ENCODE assay signal across 7 mouse cellular contexts in the genomic region with DNA sequence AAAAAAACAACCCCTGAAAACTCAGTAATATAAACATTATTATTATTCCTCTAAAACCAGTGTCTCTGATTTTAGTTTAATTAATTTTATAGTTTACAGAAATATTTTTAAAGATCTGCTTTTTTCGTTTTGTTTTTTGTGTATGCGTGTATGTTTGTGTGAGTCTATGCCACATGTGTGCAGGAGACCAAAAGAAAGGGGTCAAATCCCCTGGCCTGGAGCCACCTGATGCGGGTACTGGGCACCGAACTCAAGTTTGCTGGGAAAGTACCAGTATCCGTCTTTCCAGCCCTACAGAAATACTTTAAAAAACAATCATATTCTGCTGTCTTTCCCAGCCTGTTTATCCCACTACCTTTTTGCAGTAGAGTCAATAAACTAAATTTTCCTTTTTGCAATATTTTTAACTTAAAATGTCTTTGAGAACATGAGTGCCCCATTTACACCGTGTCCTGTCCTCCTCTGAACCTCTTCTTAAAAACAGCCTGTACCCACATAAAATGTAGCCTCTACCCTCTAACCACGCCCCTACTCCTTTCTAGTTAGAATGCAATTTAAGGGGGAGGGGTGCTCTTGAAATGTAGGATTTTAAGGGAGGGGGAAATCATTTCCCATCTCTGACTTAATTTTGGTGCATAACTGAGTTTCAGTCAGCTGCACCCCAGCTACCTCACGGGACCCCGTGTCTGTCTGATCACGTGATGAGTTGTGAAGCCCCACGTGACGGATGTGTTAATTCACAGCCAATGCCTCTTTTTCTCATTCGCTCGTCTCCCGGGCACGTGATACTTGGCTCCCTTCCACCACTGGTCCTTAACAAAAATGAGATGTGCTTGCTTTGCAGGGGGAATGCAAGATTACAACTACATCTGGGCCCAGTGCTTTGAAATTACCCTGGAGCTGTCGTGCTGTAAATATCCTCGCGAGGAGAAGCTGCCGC. TPM values are rescaled to one million over a fixed set of nuclear protein-coding genes. Genes with fewer than 3 reads are reported as not detected.
DNase-seq lines count a peak whose midpoint lies in the region; ATAC-seq lines count a peak whose summit lies in the region.

No protein-coding gene starts in this region.

- 0 out of 2 replicates have a peak, but pooled peaks cover 3% of the 10 kb centered on the region for H3K4me1 ChIP-seq in intestine, embryonic 14.5 days (replicated peaks; ENCODE audit: control insufficient read depth, insufficient read depth, low read length)

- H3K9me3 ChIP-seq in intestine, embryonic 14.5 days (ENCODE audit: control insufficient read depth, low read length) = no peaks in the 10 kb centered on the region

- WGBS in intestine, embryonic 14.5 days = 44% methylated on average over 20 of the region's 20 CpGs

- H3K4me2 ChIP-seq in intestine, embryonic 14.5 days (ENCODE audit: low read length) = peak overlapping the region; percentile 50

- no peaks in the 10 kb centered on the region for H3K27me3 ChIP-seq in intestine, embryonic 14.5 days (replicated peaks; ENCODE audit: control insufficient read depth, insufficient read depth, low read length)

- H3K36me3 ChIP-seq in intestine, embryonic 14.5 days (ENCODE audit: control insufficient read depth, insufficient read depth, low read length) = 0 out of 2 replicates have a peak, but pooled peaks cover 3% of the 10 kb centered on the region

- peak overlapping the region; percentile 16; the same call in 1 of the 2 replicates for H3K4me3 ChIP-seq in intestine, embryonic 14.5 days (ENCODE audit: low read depth, low read length)

- H3K27ac ChIP-seq in intestine, embryonic 14.5 days (ENCODE audit: low read depth) = no peak overlapping the region

- no peak overlapping the region for H3K9ac ChIP-seq in intestine, embryonic 14.5 days (ENCODE audit: low read length)

- no peak; the same call in 1 of the 2 replicates for ATAC-seq in intestine, embryonic 14.5 days (replicated peaks; ENCODE audit: low FRiP score, low TSS enrichment, low read depth)

- peak; percentile 35 for DNase-seq in adrenal gland, adult 8-10 months
- DNase-seq in embryo, embryonic 10 days (ENCODE audit: low spot score) = peak; percentile 87
- DNase-seq in gastrocnemius, postnatal 25 days = peak; percentile 36
- peak; percentile 78 for DNase-seq in intestine, embryonic 14.5 days (ENCODE audit: low spot score)
- peak; percentile 59 to 85 for DNase-seq in left cerebral cortex, adult 8-10 months (ENCODE audit: low spot score in 2 of 2)
- DNase-seq in mesoderm, embryonic 11.5 days (ENCODE audit: low read depth, low spot score) = peak; percentile 83
- DNase-seq in right cerebral cortex, postnatal 4 days = peak; percentile 89

RNA-seq across cellular contexts. Expression of gene Mdm2, which starts 35.2 kb away (rescaled TPM):
- 10 to 100 TPM; 51.0 to 82.1 (median 68.5) TPM for total RNA-seq in adrenal gland, adult 8-10 months (2022)
- total RNA-seq in gastrocnemius, postnatal 25 days (2021) = 10 to 100 TPM; 38.5 to 43.8 TPM
- 39.7 and 46.7 TPM in 2 replicates for polyA plus RNA-seq in intestine, embryonic 14.5 days (2014; fragmentation: Nextera tagmentation; extraction: Ambion mirVana)
- 10 to 100 TPM; 44.9 to 54.3 (median 51.9) TPM for total RNA-seq in left cerebral cortex, adult 8-10 months (2022)

RNA-seq across cellular contexts. Expression of gene Cpm, which starts 46.1 kb away (rescaled TPM):
- 10 to 100 TPM; 19.9 to 44.3 (median 31.5) TPM for total RNA-seq in adrenal gland, adult 8-10 months (2022)
- total RNA-seq in gastrocnemius, postnatal 25 days (2021) = 1 to 10 TPM; 2.3 to 2.4 TPM
- 66.6 and 85.8 TPM in 2 replicates for polyA plus RNA-seq in intestine, embryonic 14.5 days (2014; fragmentation: Nextera tagmentation; extraction: Ambion mirVana)
- 1 to 10 TPM; 7.6 to 8.4 (median 8.1) TPM for total RNA-seq in left cerebral cortex, adult 8-10 months (2022)

Comparison
In these comparisons a context has a peak if more than half of its experiments do, and no peak if none do; other contexts are left out.
1. DNase-seq: peak in every context shown above with its lines; median percentile 89 in right cerebral cortex, postnatal 4 days; 87 in embryo, embryonic 10 days; 83 in mesoderm, embryonic 11.5 days; 78 in intestine, embryonic 14.5 days; 72 in left cerebral cortex, adult 8-10 months; 36 in gastrocnemius, postnatal 25 days; 35 in adrenal gland, adult 8-10 months.